Mouse (Mus musculus): ENCODE results near the gene Sh3gl3.

- TF ChIP-seq CTCF (IDR thresholded peaks at IDR 0.05; ENCODE audit: extremely low read depth, insufficient read length, insufficient replicate concordance, low read depth, low read length) (peak; percentile 79; the same call in 1 of the 2 replicates), POLR2A (IDR thresholded peaks at IDR 0.05; ENCODE audit: low read depth, low read length) (no peak)
These were observed 89.5 kb downstream of the Sh3gl3 start for GRCm38 (mm10) chr7:82263141-82263540.

Measured in small intestine, adult 2 months (tissue).